Mouse (Mus musculus) c-Kit-positive CD71-positive TER-119-positive erythroid progenitor cells, embryonic 14.5 days (primary cell): ENCODE data around the gene 3110009E18Rik.
A peak's percentile ranks its signal among the peaks of the same experiment; 100 is the strongest.

Experiments
- DNase-seq: peaks from one replicate; pipeline ENCODE4 v3.0.0-alpha.2; 2013; ENCODE audit warnings: low spot score

Gene 3110009E18Rik

DNA sequence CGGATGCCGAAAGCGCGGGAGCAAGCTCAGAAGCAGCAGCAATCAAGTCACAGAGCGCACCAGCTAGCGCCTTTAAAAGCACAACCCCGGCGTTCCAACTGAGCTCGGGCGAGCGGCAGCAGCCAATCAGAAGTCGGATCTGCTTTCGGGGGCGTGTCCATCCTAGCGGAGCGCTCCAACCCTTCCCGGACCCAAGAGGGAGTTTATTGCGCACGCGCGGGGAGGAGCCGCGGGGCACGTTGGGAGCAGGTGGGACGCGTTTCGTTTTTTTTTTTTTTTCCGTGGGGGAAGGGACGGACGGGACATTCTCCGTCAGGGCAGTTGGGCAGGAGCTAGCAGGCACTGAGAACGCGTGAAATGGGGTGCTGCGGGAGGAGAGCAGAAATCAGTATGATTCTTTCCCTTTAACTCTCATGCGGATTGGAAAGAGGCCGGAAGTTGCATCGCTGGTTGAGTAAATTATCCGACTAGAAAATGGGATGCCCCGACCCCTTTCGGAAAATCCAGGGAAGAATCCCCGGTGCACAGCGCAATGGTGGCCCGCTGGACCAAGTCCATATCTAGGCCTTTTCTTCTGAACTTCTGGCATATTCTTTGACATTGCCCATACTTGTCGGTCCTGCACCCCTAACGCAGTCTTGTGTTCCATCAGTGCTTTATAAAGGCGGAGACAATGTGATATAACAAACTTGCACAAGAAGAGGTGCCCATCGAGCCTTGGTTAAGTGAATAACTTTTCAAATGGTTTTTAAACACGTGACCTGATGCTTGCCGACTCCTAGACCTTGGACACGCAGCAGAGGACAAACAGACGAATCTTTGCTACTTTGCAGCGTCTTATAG, at the start of gene 3110009E18Rik, which contains the start of gene Dbi:
Gene 3110009E18Rik, plus strand, starts transcription at position 219 of the 843 bp plus-strand sequence.
Gene Dbi, minus strand, starts transcription at position 110 of the 843 bp plus-strand sequence.
- peak; percentile 96 for DNase-seq

DNA sequence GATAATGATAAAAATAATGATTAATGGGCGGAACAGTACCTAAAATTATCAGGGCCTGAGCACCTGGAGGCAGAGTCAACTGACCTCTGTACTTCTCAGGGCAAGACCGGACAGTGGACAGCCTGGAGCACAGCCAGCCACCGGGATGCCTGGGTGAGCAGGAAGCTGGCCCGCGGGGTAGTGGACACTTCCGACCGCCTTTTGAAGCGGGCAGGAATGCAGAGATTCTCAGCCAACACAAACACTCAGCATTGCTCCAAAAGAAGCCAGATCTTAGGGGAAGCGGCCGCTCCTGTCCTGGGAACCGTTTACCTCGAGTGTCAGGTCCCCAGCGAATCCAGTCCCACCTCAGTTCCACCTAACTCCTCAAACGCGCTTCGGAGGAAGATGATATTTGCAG, 48.1 kb upstream of the 3110009E18Rik start:
- no peak for DNase-seq

DNA sequence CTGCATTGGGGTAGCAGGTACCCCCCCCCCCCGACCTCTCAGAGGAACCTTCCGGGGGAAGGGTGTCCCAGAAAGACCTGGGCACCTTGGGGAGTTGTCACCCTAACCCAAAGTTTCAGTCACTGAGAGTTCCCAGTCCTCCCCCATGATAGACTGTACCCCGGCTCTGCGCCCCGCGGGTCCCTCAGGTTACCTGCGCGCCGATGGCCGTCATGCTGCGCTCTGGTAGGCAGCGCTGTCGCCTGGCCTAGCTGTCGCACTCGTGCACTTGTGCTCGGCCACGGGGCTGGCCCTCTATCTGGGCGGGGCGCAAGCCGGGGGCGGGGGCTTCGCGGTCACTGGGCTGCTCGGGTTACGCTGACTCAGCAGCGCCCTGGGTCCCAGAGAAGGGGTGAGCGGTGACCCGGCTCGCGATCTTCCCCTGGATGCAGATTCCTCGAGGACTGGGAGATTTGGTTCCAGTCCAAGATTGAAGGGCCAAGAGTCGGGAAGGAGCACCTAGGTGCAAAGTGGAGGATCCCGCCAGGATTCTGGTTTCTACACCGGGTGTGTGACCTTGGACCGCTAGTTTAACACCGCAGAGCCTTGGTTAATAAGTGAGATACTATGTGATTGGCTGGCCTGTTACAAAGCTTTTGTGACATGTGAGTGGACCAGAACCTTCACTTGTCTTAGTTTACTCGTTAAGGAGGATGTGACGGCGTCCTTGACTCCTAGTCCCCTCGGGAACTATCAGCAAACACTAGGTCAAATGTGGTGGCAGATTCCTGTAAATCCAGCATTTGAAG, 47.3 kb upstream of the 3110009E18Rik start, which contains the start of gene Tmem37:
Gene Tmem37, minus strand, starts transcription at position 556 of the 788 bp plus-strand sequence.
- DNase-seq, result no peak

DNA sequence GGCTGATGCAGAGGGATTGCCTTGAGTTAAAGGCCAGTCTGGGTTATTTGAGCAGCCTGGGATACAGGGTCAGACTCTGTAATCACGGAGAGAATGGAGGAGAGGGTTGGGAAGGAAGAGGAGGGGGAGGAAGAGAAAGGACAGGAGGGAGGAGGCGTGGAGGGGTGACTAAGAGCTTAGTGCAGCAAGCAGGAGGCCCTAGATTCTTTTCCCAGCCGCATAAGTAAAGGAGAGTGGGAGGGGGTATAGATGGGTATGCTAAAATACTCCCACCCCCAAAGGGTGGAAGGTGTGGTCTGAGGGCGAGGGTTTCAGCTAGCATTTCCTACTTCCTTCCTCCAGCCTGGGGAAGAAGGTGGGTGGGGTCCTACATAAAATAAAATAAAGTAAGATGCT, 46.7 kb upstream of the 3110009E18Rik start:
- DNase-seq, result no peak

DNA sequence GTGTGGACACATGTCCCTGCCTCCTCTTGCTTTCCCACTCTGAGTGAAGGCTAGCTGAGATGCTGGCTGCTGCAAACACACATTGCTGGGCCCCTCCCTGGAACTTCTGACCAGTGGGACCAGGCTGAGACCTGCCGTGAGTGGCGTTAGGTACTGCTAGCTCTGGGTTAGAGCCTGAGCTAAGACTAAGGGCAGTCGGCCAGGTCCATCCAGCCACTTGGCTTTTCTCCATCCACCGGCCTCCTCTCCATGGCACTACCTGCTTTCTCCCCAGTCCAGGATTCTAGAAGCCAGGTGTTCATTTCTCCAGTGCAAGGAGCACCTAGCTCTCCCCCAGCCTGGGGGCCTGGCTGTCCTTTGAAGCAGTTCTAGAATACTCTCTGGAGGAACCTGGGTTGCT, 46.1 kb upstream of the 3110009E18Rik start:
- DNase-seq, result no peak

DNA sequence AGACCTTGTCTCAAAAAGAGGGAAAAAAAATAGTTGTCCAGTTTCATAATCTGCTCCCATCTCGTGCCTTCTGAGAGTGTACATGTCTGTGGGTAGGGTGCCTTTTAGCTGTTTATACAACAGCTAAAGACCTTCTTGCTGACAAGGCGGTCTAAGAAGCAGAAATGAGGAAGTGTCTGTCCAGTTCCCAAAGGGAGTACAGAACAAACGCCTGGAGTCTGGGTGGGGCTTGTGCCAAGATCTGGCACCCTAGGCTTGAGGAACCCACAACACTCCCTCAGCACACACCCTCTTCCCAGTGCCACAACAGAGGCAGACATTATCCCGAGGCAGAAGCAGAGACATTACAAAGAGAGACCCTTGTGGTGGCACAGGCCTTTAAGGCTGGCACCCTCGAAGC, 45.5 kb upstream of the 3110009E18Rik start:
- DNase-seq, result no peak

DNA sequence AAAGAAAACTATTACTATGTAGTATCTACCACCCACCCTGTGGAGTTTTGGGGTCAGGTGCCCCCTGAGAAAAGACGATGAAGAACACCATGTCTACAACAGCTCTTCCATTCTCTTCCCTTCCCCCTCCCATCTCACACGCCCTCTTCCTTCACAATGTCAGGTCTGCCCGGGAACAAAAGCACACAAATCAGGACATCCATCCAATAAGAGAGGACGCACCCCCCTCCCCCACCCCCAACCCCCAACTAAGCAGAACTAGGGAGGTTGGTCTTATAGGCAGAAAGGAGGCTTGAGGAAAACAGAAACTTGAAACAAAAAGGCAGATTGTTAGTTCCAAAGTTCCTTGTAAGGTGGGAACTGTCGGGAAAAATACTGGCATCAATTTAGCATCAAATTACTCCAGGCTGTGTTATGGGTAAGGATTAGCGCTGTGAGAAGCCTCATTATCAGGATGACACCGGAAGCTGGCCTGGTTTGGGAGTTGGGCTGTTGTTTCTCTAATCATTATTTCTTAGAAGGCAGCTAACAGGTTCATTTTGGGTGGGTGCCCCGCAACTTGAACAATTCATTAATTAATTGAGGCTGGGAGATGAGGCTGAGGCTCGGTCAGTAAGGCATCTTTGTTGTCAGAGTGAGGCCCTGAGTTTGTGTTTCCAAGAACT, 43.1 kb upstream of the 3110009E18Rik start:
- DNase-seq, result no peak

DNA sequence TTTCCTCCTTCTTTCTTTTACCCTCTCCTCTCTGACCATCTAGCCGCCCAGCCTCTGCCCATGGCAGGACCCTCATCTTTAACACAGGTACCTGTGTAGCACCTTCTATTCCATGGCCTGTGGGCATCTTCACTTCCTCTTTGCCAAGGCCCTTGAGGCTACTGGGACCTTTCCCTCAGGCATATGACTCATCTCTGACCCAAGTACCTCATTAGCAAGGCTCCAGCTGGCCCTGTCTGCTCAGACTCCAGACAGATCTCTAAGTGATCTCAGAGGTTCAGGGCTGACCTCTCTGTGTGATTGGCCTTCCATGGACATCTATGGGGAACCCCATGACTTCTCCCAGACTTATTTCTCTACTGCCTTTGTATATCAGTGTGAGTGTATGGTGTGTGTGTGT, 40.4 kb upstream of the 3110009E18Rik start:
- no peak for DNase-seq

DNA sequence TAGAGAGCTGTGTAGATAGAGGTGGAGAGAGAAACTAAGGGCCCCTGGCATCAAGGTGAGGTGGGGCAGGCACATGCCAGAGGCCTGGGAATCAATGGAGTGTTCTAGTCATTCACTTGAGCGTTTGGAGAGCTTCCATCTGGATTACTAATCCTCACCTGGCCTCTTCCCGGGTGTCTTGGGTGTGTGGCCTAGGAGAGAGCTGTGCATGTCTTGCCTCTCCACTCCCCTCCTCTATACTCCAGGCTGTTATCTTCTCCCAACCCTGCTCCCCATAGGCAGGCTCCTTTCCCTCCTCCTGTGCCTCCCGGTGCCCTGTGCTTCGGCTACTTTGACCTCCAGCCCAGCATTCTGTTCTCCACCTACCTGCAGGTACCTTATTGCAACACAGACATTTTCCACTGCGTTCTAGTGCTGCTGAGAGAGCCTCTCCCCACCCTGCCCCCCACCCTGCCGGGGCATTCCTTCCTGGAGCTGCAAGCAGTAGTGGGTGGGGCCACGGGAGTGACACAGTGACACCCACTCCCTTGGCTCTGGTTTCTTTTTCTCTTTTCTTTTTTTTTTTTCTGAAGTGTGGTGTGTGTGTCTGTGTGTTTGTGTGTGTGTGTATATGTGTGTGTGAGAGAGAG, 37.9 kb upstream of the 3110009E18Rik start:
- no peak for DNase-seq

DNA sequence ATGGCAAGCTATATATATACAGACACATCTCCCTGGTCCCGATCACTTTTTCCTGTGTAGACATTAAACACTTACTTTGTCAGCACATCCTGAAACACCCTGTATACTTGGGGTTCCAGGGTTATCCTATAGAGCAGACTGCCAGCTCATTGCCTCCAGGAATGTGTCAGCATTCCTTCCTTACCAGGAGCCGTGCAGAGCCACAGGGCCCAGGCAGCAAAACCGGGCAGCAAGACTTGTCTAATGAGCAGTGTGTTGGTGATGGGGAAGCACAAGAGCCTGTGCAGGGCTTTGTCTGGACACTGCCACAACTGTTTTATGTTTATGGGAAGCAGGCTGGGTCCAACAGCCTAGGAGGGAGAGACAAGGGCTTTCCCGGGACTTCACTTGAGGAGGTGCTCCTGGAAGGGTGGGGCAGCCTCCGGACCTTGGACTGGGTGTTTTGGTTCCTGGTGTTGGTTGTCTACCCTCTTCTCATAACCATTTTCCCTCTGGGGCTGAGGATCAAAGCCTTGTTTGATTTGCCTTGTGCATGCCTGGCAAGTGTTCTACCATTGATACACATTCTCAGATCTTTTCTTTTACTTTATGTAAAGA, 37.0 kb upstream of the 3110009E18Rik start:
- DNase-seq, result no peak

DNA sequence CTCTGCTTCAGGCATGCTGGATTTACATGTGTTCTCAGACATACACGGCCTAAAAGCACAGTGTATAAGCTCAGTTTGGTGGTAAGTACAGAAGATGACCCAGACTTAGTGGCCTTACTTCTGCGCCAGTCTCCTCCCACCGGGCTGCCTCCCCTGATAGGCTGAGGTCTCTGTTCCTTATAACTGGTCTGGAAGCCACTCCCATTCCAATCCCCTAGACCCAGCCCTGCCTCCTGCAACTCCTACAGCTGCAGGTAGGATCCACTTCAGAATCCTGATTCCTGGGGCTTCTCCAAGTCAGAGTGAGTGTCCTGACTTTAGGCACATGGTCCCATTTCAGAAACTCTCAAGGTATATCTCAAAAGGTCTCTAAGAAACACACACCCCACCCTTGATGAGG, 35.3 kb upstream of the 3110009E18Rik start:
- no peak for DNase-seq

DNA sequence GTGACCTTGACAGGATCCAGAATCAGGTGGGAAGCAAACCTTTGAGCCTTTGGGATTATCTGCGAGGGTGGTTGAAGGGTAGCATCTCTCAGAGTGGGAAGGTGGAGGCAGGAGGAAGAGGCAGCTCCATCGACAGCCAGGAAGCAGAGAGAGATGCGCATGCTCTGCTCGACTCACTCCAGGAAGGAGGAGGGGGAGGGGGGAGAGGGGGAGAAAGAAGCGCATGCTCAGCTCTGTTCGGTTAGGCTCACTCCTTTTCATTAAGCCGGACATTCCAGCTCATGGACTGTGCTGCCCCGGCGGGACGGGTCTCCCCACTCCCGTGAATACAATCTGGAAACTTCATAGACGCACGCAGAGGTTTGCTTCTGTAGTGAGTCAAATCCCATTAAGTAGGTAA, 34.3 kb upstream of the 3110009E18Rik start:
- DNase-seq, result no peak

DNA sequence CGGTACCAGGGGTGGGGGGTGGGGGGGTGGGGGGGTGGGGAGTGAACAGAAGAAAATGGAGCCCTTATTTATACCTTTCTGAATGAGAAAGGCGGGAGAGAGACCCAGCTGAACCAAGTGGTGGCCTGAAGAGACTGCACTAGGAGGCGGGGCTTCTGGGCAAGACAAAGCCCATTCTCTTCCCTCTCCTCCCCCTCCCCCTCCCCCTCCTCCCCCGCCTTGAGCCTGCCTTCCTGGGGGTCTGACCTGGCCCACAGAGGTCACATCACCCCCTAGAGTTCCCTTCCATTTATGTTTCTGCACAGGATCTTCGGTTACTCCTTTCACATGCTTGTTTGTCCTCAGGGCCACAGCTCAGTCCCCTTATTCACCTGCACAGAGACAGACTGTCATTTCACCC, 31.8 kb upstream of the 3110009E18Rik start:
- DNase-seq, result no peak

DNA sequence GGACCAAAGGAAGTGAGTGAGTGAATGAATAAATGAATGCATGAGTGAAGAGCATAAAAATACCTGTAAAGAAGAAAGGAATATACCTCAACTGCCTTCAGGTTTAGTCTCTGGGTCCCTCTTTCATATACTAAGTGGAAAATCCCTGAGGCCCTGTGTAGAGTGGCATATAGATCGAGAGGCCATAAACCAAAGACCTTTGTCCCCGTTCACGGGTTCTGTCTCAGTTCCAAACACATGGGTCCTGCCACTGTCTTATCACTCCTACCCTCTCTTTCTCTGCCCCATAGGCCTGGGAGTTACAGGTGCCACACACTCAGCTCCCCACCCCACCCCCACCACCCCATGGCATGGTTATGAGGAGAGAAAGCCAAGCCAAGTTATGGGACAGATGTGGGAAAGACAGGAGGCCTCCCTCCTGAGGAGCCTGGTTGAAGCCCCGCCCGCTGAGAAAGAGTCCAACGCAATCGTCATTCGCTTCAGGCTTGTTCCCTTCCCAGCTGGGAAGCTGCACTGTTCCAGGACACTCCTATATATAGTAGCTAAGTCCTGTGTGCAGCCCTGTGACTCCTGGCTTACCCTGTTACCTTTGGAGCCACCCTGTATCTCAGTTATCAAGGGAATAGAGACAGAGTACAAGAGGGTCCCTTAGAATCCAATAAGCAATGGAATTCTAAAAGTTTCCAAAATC, 30.0 kb upstream of the 3110009E18Rik start:
- no peak for DNase-seq

DNA sequence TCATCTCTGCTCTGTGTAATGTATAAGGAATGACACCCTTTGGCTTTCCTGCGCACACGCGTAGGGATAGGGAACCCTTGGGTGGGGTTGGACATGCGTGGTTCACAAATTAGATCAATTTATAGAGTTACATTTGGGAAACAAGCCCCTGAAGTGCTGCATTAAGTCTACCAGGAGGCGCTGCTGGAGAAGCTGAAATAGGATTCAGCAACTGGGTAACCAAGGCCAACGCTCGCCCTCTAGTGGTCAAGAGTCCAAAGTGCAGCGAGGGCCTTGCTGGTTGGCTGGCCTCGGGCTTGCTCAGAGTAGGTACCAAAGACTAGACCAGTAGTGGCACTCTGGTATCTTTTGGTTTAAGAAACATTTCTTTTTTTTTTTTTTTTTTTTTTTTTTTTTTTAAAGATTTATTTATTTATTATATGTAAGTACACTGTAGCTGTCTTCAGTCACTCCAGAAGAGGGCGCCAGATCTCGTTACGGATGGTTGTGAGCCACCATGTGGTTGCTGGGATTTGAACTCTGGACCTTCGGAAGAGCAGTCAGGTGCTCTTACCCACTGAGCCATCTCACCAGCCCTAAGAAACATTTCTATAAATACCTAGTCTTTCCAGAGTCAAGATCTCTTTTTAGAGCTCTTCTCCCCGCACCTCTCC, 27.4 kb upstream of the 3110009E18Rik start:
- peak; percentile 67 for DNase-seq

DNA sequence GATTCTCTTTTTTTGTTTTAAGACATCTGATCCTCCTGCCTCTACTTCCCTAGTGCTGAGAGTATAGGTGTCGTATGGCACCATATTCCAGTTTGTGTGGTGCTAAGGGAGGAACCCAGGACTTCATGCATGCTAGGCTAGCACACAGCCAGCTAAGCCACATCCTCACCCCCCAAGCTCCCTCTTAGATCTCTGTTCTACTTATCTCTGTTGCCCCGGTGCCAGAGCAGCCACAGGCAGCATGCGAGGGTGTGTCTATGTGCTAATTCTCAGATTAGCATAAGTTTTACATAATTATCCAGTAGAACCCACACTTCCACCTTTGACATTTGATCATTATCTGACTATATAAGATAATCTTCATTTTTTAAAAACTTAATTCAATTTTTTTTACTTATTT, 26.1 kb upstream of the 3110009E18Rik start:
- no peak for DNase-seq

DNA sequence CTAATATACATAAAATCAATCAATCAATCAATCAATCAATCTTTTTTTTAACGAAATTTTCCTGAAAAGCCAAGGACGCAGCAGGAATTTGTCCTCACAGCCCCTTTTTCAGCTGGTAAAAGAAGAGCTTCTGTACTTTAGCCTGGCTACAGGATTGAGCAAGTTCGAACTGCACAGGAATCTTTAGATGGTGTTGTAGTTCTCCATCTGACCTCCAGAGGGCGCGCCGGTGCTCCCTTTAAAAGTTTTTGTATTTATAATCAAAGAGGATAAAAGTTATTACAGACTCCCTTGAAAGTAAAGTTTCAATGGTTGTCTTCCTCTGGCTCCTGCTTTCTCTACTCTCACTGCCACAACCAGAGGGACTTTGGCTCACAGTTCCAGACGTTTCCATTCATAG, 22.7 kb upstream of the 3110009E18Rik start:
- peak; percentile 49 for DNase-seq

DNA sequence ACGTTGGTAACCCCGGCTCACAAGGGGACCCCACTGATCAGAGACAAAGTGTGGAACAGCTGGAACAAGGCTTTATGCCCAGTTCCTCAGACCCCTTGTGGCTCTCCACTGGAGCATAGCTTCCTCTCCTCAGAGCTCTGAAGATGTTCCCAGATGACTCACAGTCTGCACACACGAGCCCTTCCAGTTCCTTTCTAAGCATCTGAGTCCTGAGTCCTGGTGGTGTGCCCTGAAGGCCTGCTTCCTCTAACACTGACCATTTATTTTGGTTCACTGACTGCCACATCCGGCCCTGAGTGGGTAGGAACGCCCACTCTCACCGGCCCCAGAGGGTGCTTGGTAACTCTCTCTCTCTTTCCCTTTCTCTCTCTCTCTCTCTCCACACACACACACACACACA, 21.5 kb upstream of the 3110009E18Rik start:
- DNase-seq, result no peak

DNA sequence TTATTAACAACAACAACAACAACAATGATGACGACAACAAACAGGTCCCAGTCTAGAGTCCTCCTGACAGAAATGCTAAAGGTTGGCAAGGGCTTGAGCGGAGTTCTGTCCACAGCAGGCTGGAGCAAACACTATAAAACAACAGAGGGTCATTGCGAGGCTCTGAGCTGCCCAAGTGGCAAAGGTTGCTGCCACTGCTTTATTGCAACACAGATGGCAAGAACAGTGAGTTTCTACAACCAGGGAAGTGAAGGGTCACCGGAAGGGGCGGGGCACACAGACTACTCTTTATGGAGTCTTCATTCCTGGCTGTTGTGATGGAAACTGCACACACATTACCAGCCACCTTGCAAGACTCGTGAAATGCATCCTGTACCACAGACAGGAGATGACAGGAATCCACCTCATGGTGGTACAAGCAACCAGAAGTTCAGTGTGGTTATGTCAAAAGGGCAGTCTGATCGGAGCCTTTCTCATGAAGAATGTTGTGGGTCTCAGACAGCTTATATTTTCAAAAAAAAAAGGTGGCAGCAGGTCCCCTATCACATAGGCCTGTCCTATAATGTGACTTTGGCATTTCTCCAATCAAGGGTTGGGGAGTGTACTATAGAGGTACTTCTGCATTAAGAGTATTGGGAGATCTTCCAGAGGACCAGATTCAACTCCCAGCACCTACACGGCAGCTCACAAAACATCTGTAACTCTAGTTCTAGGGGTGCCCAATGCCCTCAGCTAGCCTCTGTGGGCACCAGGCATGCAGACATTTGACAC, 20.3 kb upstream of the 3110009E18Rik start:
- no peak for DNase-seq

DNA sequence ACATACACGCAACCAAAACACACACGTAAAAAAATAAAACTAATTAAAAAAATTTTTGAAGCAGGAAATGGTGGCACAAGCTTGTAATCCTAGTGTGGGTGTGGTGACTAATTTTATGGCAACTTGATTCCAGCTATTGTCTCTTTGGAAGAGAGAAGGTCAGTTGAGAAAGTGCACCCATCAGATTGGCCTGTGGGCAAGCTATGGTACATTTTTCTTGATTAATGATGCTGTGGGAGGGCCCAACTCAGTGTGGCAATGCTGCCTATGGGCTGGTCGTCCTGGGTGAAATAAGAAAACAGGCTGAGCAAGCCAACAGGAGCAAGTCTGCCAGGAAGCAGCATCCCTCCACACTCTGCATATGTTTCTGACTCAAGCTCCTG, 19.8 kb upstream of the 3110009E18Rik start:
- DNase-seq, result no peak
